Mouse (Mus musculus) liver, embryonic 16.5 days (tissue): ENCODE results near the gene Fmnl3. TPM values are rescaled to one million over a fixed set of nuclear protein-coding genes. Genes with fewer than 3 reads are reported as not detected.

Experiments
- ATAC-seq: fragments of 200-750 bp; cut with Nextera tagmentation; 2 replicates; pipeline ENCODE4 v1.8.0; 2017; ENCODE audit warnings: low read depth, mild to moderate bottlenecking, moderate number of reproducible peaks, moderate library complexity
- H3K27ac ChIP-seq: fragments of 300-500 bp; sonication (generic); 2 replicates; pipeline ENCODE4 v1.5.1; 2014; ENCODE audit warnings: mild to moderate bottlenecking, low read length
- H3K27me3 ChIP-seq: fragments of 300-500 bp; sonication (generic); 2 replicates; pipeline ENCODE4 v1.6.1; 2014; ENCODE audit warnings: low read depth, low read length, mixed read lengths; ENCODE audit not compliant: control insufficient read depth, insufficient read depth
- H3K36me3 ChIP-seq: fragments of 300-500 bp; sonication (generic); 2 replicates; pipeline ENCODE4 v1.6.1; 2014; ENCODE audit warnings: mild to moderate bottlenecking; ENCODE audit not compliant: control insufficient read depth, insufficient read depth
- H3K4me1 ChIP-seq: fragments of 300-500 bp; sonication (generic); 2 replicates; pipeline ENCODE4 v1.6.1; 2014; ENCODE audit warnings: low read depth, low read length, mixed read lengths; ENCODE audit not compliant: control insufficient read depth
- H3K4me2 ChIP-seq: fragments of 300-500 bp; sonication (generic); 2 replicates; pipeline ENCODE4 v1.6.1; 2014; ENCODE audit warnings: low read depth, low read length, mixed read lengths
- H3K4me3 ChIP-seq: fragments of 300-500 bp; sonication (generic); 2 replicates; pipeline ENCODE4 v1.5.1; 2014; ENCODE audit warnings: low read depth, mild to moderate bottlenecking, low read length
- H3K9ac ChIP-seq: fragments of 300-500 bp; sonication (generic); 2 replicates; pipeline ENCODE4 v1.6.1; 2014; ENCODE audit warnings: low read depth, low read length
- H3K9me3 ChIP-seq: fragments of 300-500 bp; sonication (generic); replicated peaks from 2 replicates; pipeline ENCODE4 v1.6.1; 2016; ENCODE audit warnings: low read length; ENCODE audit not compliant: control insufficient read depth
- WGBS: fragments of 180-500 bp; shearing (Covaris S2); extraction: QIAGEN DNeasy Blood & Tissue Kit; methylation state at CpG from one replicate; pipeline ENCODE4 v1.1.7; 2014; ENCODE audit not compliant: insufficient replicate concordance; 5-methylcytosine and 5-hydroxymethylcytosine counted together
- polyA plus RNA-seq: library from polyadenylated mRNA; unstranded; fragments of >200 nt; fragmentation: Nextera tagmentation; extraction: Ambion mirVana; gene quantifications from 2 replicates; pipeline ENCODE4 v1.2.1, GENCODE M21; 2015

Fmnl3 gene
- polyA plus RNA-seq, 1 experiment from 2014 or later, result 2.9 TPM

GRCm38 (mm10) chr15:99375036-99375435 lies 4.8 kb upstream of the Fmnl3 start:
- Histone ChIP-seq H3K4me1 (peaks cover 4% of the 10 kb centered on the region), H3K27me3 (peaks cover 7% of the 10 kb centered on the region), H3K4me3 (no peak overlapping the region), H3K36me3 (no peaks in the 10 kb centered on the region), H3K4me2 (no peak overlapping the region), H3K27ac (no peak overlapping the region), H3K9me3 (peaks cover 3% of the 10 kb centered on the region), H3K9ac (no peak overlapping the region)
- 81% methylated on average over 5 of the region's 5 CpGs for WGBS
- no peak for ATAC-seq

- no peaks in the 10 kb centered on the region for H3K36me3 ChIP-seq
- no peak overlapping the region for H3K9ac ChIP-seq
- no peak overlapping the region for H3K27ac ChIP-seq
- WGBS, result 61% methylated on average over 9 of the region's 9 CpGs
- H3K4me2 ChIP-seq, result no peak overlapping the region
- no peak overlapping the region for H3K4me3 ChIP-seq
- H3K27me3 ChIP-seq, result peaks cover 20% of the 10 kb centered on the region
- peaks cover 10% of the 10 kb centered on the region for H3K4me1 ChIP-seq
- ATAC-seq, result no peak
- H3K9me3 ChIP-seq, result no peaks in the 10 kb centered on the region
Observed at GRCm38 (mm10) chr15:99372761-99373160, 2.5 kb upstream of the Fmnl3 start.

- H3K4me2 ChIP-seq, result no peak overlapping the region
- no peak overlapping the region for H3K27ac ChIP-seq
- H3K9me3 ChIP-seq, result no peaks in the 10 kb centered on the region
- ATAC-seq, result no peak
- no peak overlapping the region for H3K9ac ChIP-seq
- WGBS, result 65% methylated on average over 7 of the region's 7 CpGs
- peaks cover 10% of the 10 kb centered on the region for H3K4me1 ChIP-seq
- H3K27me3 ChIP-seq, result peaks cover 20% of the 10 kb centered on the region
- H3K36me3 ChIP-seq, result no peaks in the 10 kb centered on the region
- no peak overlapping the region for H3K4me3 ChIP-seq
Observed at GRCm38 (mm10) chr15:99371526-99372340, 1.5 kb upstream of the Fmnl3 start.

GRCm38 (mm10) chr15:99369391-99370171 lies 701 bp downstream of the Fmnl3 start:
- Histone ChIP-seq H3K4me2 (peak overlapping the region; percentile 63), H3K9ac (peak overlapping the region; percentile 62), H3K27me3 (peaks cover 20% of the 10 kb centered on the region), H3K4me1 (peaks cover 10% of the 10 kb centered on the region), H3K4me3 (peak overlapping the region; percentile 61), H3K27ac (peak overlapping the region; percentile 15), H3K36me3 (no peaks in the 10 kb centered on the region), H3K9me3 (no peaks in the 10 kb centered on the region)
- 1% methylated on average over 34 of the region's 39 CpGs for WGBS
- peak; percentile 30 for ATAC-seq

GRCm38 (mm10) chr15:99368583-99369266 lies 1.6 kb downstream of the Fmnl3 start:
- peaks cover 10% of the 10 kb centered on the region for H3K4me1 ChIP-seq
- no peaks in the 10 kb centered on the region for H3K36me3 ChIP-seq
- WGBS, result 32% methylated on average over 4 of the region's 4 CpGs
- peaks cover 20% of the 10 kb centered on the region for H3K27me3 ChIP-seq
- H3K9ac ChIP-seq, result no peak overlapping the region
- no peak for ATAC-seq
- H3K9me3 ChIP-seq, result no peaks in the 10 kb centered on the region
- no peak overlapping the region for H3K4me3 ChIP-seq
- H3K27ac ChIP-seq, result no peak overlapping the region
- H3K4me2 ChIP-seq, result peak overlapping the region; percentile 63; the same call in 1 of the 2 replicates

- Histone ChIP-seq H3K4me3 (no peak overlapping the region), H3K9ac (no peak overlapping the region), H3K27ac (no peak overlapping the region), H3K36me3 (no peaks in the 10 kb centered on the region), H3K4me1 (peaks cover 5% of the 10 kb centered on the region), H3K9me3 (no peaks in the 10 kb centered on the region), H3K27me3 (peaks cover 12% of the 10 kb centered on the region), H3K4me2 (no peak overlapping the region)
- ATAC-seq, result no peak
- WGBS, result 26% methylated on average over 8 of the region's 8 CpGs
Observed at GRCm38 (mm10) chr15:99364921-99365320, 5.4 kb downstream of the Fmnl3 start.

- Histone ChIP-seq H3K9me3 (no peaks in the 10 kb centered on the region), H3K27ac (no peak overlapping the region), H3K27me3 (peaks cover 4% of the 10 kb centered on the region), H3K4me3 (no peak overlapping the region), H3K36me3 (no peaks in the 10 kb centered on the region), H3K9ac (no peak overlapping the region), H3K4me2 (no peak overlapping the region), H3K4me1 (peaks cover 4% of the 10 kb centered on the region; the same call in 1 of the 2 replicates)
- WGBS, result 60% methylated on average over 7 of the region's 7 CpGs
- no peak for ATAC-seq
Observed at GRCm38 (mm10) chr15:99364022-99364530, 6.2 kb downstream of the Fmnl3 start.

- H3K9ac ChIP-seq, result no peak overlapping the region
- H3K4me2 ChIP-seq, result no peak overlapping the region
- ATAC-seq, result no peak
- no peak overlapping the region for H3K4me3 ChIP-seq
- no peaks in the 10 kb centered on the region for H3K27me3 ChIP-seq
- no peaks in the 10 kb centered on the region for H3K4me1 ChIP-seq
- H3K9me3 ChIP-seq, result no peaks in the 10 kb centered on the region
- WGBS, result 64% methylated on average over 9 of the region's 9 CpGs
- no peak overlapping the region for H3K27ac ChIP-seq
- no peaks in the 10 kb centered on the region for H3K36me3 ChIP-seq
Observed at GRCm38 (mm10) chr15:99358952-99359351, 11.3 kb downstream of the Fmnl3 start.
